8 mouse cellular contexts compared by ENCODE assay signal in genomic region chrX:166661043-166661718, GRCm38 (mm10).
DNase-seq lines count a peak whose midpoint lies in the region; ATAC-seq lines count a peak whose summit lies in the region.

No protein-coding gene starts in this region.

- H3K9ac ChIP-seq in embryonic facial prominence, embryonic 13.5 days, result peak overlapping the region; percentile 46
- H3K9ac ChIP-seq in limb, embryonic 11.5 days (ENCODE audit: low read length), result no peak overlapping the region
- peak overlapping the region; percentile 38; the same call in 1 of the 2 replicates for H3K9ac ChIP-seq in midbrain, embryonic 11.5 days (ENCODE audit: low read length)

- H3K36me3 ChIP-seq in embryonic facial prominence, embryonic 13.5 days, result no peaks in the 10 kb centered on the region
- no peaks in the 10 kb centered on the region for H3K36me3 ChIP-seq in limb, embryonic 11.5 days (ENCODE audit: control insufficient read depth, insufficient read depth, low read length)
- no peaks in the 10 kb centered on the region for H3K36me3 ChIP-seq in midbrain, embryonic 11.5 days (ENCODE audit: control insufficient read depth, insufficient read depth, low read length)

- H3K4me2 ChIP-seq in embryonic facial prominence, embryonic 13.5 days, result peak overlapping the region; percentile 50
- H3K4me2 ChIP-seq in limb, embryonic 11.5 days (ENCODE audit: low read depth, severe bottlenecking), result peak overlapping the region; percentile 22; the same call in 1 of the 2 replicates
- H3K4me2 ChIP-seq in midbrain, embryonic 11.5 days, result peak overlapping the region; percentile 33

- H3K27me3 ChIP-seq in embryonic facial prominence, embryonic 13.5 days, result peaks cover 44% of the 10 kb centered on the region
- H3K27me3 ChIP-seq in limb, embryonic 11.5 days (ENCODE audit: control insufficient read depth, insufficient read depth, low read length), result peaks cover 4% of the 10 kb centered on the region; the same call in 1 of the 2 replicates
- H3K27me3 ChIP-seq in midbrain, embryonic 11.5 days (ENCODE audit: control insufficient read depth, insufficient read depth, low read length), result peaks cover 7% of the 10 kb centered on the region; the same call in 1 of the 2 replicates

- peak; percentile 73 for ATAC-seq in cerebellum, adult (ENCODE audit: insufficient number of reproducible peaks, low FRiP score, low TSS enrichment)
- peak; percentile 56; the same call in 1 of the 2 replicates for ATAC-seq in embryonic facial prominence, embryonic 13.5 days (ENCODE audit: insufficient number of reproducible peaks, insufficient read depth, low FRiP score, low TSS enrichment, low read depth)
- ATAC-seq in limb, embryonic 11.5 days (ENCODE audit: insufficient number of reproducible peaks, low FRiP score, low TSS enrichment, low read depth), result no peak
- peak; percentile 90 for ATAC-seq in midbrain, embryonic 11.5 days (ENCODE audit: low FRiP score)

- WGBS in embryonic facial prominence, embryonic 13.5 days, result 23% methylated on average over 16 of the region's 16 CpGs
- WGBS in limb, embryonic 11.5 days, result 26% methylated on average over 16 of the region's 16 CpGs
- WGBS in midbrain, embryonic 11.5 days, result 20% methylated on average over 16 of the region's 16 CpGs

- DNase-seq in cerebellum, adult 11 months, result no peak
- peak; percentile 63 to 84 for DNase-seq in heart, adult 18-20 months
- DNase-seq in kidney, adult 11 months, result peak; percentile 49
- no peak for DNase-seq in limb, embryonic 11.5 days (ENCODE audit: low spot score)
- DNase-seq in midbrain, embryonic 11.5 days (ENCODE audit: low spot score, missing footprints), result peak; percentile 97
- peak; percentile 31 to 33 for DNase-seq in spleen, adult 18-20 months

- peak overlapping the region; percentile 24 for H3K4me3 ChIP-seq in embryonic facial prominence, embryonic 13.5 days
- H3K4me3 ChIP-seq in limb, embryonic 11.5 days (ENCODE audit: low read depth, low read length), result no peak overlapping the region
- no peak overlapping the region for H3K4me3 ChIP-seq in midbrain, embryonic 11.5 days (ENCODE audit: low read depth, low read length)

- H3K9me3 ChIP-seq in embryonic facial prominence, embryonic 13.5 days, result no peaks in the 10 kb centered on the region
- H3K9me3 ChIP-seq in limb, embryonic 11.5 days (ENCODE audit: control insufficient read depth, low read length), result no peaks in the 10 kb centered on the region
- H3K9me3 ChIP-seq in midbrain, embryonic 11.5 days (ENCODE audit: control insufficient read depth, low read length), result no peaks in the 10 kb centered on the region

- H3K27ac ChIP-seq in embryonic facial prominence, embryonic 13.5 days, result peak overlapping the region; percentile 87
- 0 out of 2 replicates have a peak overlapping the region, but pooled peaks have one; percentile 30 for H3K27ac ChIP-seq in limb, embryonic 11.5 days (replicated peaks; ENCODE audit: low read depth, low read length)
- peak overlapping the region; percentile 71 for H3K27ac ChIP-seq in midbrain, embryonic 11.5 days (ENCODE audit: low read depth, low read length)

- no peaks in the 10 kb centered on the region for H3K4me1 ChIP-seq in embryonic facial prominence, embryonic 13.5 days
- no peaks in the 10 kb centered on the region for H3K4me1 ChIP-seq in limb, embryonic 11.5 days (ENCODE audit: control insufficient read depth, insufficient read depth, low read length)
- peaks cover 2% of the 10 kb centered on the region; the same call in 1 of the 2 replicates for H3K4me1 ChIP-seq in midbrain, embryonic 11.5 days (ENCODE audit: control insufficient read depth, insufficient read depth, low read length)

Comparison
In these comparisons a context has a peak if more than half of its experiments do, and no peak if none do; other contexts are left out.
1. DNase-seq: peak in heart, adult 18-20 months (2 of 2), kidney, adult 11 months (single experiment), midbrain, embryonic 11.5 days (single experiment) and spleen, adult 18-20 months (2 of 2); none in cerebellum, adult 11 months (single experiment) and limb, embryonic 11.5 days (single experiment).
2. H3K27ac ChIP-seq: peak in every context shown above with its lines; median percentile 87 in embryonic facial prominence, embryonic 13.5 days; 71 in midbrain, embryonic 11.5 days; 30 in limb, embryonic 11.5 days.
3. Peak in every context shown above with its lines, with median percentiles within 50 percentile points of each other: H3K4me2 ChIP-seq.